Mouse (Mus musculus): Measurements from ENCODE around the gene Mettl7a1. TPM values are rescaled to one million over a fixed set of nuclear protein-coding genes. Genes with fewer than 3 reads are reported as not detected.
"Not testable (repeated sequence)": the region's sequence is repeated elsewhere in the genome, so short reads cannot be mapped to it uniquely, and the experiment has no call there.

The Mettl7a1 gene
- polyA plus RNA-seq (2015; fragmentation: Nextera tagmentation; extraction: Ambion mirVana) = 4.2 and 4.6 TPM in 2 replicates

DNA sequence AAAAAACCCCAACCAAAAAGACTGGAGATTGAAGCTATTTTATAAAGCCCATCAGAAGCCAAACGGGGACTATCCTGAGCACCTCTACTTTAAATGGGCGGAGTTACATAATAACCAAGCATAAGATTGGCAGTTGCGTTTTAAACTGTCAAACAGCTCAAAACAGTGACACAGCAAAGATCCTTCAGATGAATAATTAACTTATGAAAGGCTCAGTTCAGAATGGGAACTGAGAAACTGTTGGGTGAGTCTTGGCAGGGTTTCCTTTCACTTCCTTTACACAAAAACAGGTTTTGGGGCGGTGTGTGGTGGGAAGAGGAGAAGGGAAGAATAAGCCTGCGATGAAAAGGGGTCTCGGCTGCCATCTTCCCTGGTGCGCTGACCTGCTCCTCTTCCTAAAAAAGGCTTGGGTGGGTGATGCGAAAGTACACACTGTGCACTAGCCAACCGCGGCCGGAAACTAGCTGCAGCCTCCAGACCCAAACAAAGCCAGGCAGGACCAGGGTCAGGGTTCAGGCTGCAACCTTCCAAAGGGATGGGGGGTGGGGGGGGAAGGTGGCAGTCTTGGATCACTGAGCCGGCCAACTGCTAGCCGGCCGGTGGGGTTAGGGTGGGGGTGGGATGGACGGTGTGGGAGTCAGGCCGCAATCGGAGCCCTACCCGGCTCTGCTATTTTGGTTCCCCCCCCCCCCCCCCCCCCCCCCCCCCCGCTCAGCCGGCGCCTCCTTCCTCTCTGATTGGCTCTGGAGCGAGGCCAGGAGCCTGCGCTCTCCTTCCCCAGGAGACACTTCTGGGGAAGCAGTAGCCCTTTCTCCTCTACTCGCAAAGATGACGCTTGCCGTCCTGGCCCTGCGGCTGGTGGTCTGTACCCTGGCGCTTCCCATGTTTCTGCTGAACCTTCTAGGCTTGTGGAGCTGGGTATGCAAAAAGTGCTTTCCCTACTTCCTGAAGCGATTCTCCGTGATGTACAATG, at the start of gene Mettl7a1:
Mettl7a1 (plus strand) TSS at position 122 of the 973 bp plus-strand sequence.
- WGBS = 3% methylated on average over 21 of the region's 30 CpGs
- peak; percentile 84 for ATAC-seq
- Histone ChIP-seq H3K4me2 (replicated peaks) (peak within 1 kb of the TSS; percentile 84), H3K9me3 (no peaks in the 10 kb centered on the region), H3K36me3 (no peaks in the 10 kb centered on the region), H3K4me1 (replicated peaks) (0 out of 2 replicates have a peak, but pooled peaks cover 2% of the 10 kb centered on the region), H3K27me3 (replicated peaks) (no peaks in the 10 kb centered on the region), H3K27ac (peak within 1 kb of the TSS; percentile 92), H3K9ac (peak within 1 kb of the TSS; percentile 62), H3K4me3 (replicated peaks) (peak within 1 kb of the TSS; percentile 49)

DNA sequence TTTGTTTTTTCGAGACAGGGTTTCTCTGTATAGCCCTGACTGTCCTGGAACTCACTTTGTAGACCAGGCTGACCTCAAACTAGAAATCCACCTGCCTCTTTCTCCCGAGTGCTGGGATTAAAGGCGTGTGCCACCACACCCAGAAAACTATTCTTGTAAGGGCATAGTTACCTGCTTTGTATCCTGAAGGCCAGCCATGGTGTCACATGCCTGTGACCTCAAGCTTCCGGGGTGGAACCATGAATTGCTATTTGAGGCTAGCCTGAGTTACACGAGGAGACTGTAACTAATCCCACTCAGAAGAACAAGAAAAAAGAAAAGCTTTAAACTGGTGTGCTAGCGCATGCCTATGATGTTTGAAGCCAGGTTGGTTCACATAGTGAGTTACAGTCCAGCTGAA, 47.6 kb upstream of the Mettl7a1 start:
- Histone ChIP-seq H3K4me1 (replicated peaks) (no peaks in the 10 kb centered on the region), H3K9ac (no peak overlapping the region), H3K27ac (no peak overlapping the region), H3K27me3 (replicated peaks) (no peaks in the 10 kb centered on the region), H3K4me3 (replicated peaks) (no peak overlapping the region), H3K36me3 (peaks cover 52% of the 10 kb centered on the region), H3K9me3 (no peaks in the 10 kb centered on the region), H3K4me2 (replicated peaks) (no peak overlapping the region)
- 83% methylated on average over 6 of the region's 6 CpGs for WGBS
- no peak for ATAC-seq

DNA sequence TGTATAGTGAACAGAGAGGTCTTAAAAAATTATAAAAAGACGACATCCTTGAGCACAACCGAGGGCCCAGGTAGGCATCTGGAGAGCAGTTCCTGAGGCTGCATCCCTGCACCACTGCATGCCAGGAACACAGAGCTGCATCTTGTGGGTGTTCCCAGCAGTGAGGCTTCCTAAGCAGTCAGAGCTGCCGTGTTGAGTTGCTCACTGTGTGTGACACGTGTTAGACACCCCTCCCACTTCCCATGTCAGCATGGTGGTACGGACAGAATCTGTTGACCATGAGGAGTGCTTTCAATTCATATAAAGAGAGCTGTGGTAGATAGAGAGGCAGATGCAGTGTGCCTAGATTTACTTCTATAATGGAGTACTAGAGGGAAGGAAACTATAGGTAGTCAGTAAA, 46.6 kb upstream of the Mettl7a1 start:
- WGBS = 86% methylated on average over 5 of the region's 5 CpGs
- Histone ChIP-seq H3K9ac (no peak overlapping the region), H3K27me3 (replicated peaks) (no peaks in the 10 kb centered on the region), H3K9me3 (no peaks in the 10 kb centered on the region), H3K4me3 (replicated peaks) (no peak overlapping the region), H3K4me2 (replicated peaks) (no peak overlapping the region), H3K27ac (no peak overlapping the region), H3K36me3 (peaks cover 54% of the 10 kb centered on the region), H3K4me1 (replicated peaks) (no peaks in the 10 kb centered on the region)
- ATAC-seq = no peak

DNA sequence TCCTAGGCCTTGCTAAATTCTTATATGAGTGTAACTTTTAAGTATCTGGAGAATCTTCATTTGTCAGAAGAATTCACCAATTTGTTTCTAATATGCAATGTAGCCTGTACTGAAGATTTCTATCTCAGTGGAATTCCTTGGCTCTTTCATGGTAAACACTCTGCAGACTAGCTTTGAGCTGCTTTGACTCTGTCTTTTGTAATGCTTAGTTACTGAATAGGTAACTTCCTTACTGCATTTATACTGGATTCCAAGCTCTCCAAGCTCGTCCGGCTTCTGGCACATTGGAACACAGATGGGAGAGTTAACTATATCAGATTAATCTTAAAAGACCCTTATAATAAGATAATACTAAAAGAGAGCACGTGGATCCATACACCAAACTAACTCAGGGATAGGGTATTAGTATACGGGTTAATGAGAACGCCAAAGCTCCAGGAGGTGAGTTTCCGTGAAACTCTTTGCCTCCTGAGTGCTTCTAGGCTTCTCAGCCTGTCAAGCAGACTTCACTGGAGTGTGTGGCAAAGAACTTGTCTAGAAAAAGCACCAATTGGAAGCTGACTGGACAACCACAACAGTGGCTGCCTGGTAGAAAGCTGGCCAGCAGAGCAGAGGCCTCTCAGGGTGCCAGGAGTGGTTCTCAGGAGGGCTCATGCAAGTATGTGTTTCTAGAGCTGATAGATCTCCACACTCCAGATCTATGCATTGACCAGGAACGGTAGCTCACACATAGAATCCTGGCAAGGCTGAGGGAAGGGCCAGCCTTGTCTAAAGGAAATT, 45.1 kb upstream of the Mettl7a1 start:
- Histone ChIP-seq H3K9ac (no peak overlapping the region), H3K4me1 (replicated peaks) (no peaks in the 10 kb centered on the region), H3K36me3 (peaks cover 42% of the 10 kb centered on the region), H3K4me2 (replicated peaks) (no peak overlapping the region), H3K4me3 (replicated peaks) (no peak overlapping the region), H3K27ac (no peak overlapping the region), H3K9me3 (no peaks in the 10 kb centered on the region), H3K27me3 (replicated peaks) (no peaks in the 10 kb centered on the region)
- no peak for ATAC-seq
- WGBS = 95% methylated on average over 7 of the region's 7 CpGs

DNA sequence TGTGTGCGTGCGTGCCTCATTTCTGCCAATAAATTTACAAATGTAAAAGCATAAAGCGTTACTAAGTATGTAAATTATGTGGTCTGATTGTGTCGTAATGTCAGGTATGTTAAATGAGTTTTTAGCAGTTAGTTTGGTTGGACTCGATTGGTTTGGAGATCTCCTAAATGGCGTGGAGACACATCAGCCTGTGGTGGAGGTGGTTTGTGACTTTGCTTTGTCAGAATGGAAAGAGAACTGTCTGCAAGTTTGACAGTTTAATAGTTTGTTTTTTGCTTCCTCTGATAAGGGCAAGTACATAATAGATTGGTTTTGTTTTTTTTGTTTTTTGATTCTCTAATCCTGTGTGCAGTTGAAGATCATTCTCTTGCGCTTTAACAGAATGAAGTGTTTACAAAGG, 43.6 kb upstream of the Mettl7a1 start:
- not testable (repeated sequence) for H3K9me3 ChIP-seq; H3K27me3 ChIP-seq (replicated peaks); H3K4me3 ChIP-seq (replicated peaks); H3K27ac ChIP-seq; H3K9ac ChIP-seq; H3K4me1 ChIP-seq (replicated peaks); H3K4me2 ChIP-seq (replicated peaks); ATAC-seq
- peaks cover 28% of the 10 kb centered on the region for H3K36me3 ChIP-seq
- 86% methylated on average over 7 of the region's 7 CpGs for WGBS

DNA sequence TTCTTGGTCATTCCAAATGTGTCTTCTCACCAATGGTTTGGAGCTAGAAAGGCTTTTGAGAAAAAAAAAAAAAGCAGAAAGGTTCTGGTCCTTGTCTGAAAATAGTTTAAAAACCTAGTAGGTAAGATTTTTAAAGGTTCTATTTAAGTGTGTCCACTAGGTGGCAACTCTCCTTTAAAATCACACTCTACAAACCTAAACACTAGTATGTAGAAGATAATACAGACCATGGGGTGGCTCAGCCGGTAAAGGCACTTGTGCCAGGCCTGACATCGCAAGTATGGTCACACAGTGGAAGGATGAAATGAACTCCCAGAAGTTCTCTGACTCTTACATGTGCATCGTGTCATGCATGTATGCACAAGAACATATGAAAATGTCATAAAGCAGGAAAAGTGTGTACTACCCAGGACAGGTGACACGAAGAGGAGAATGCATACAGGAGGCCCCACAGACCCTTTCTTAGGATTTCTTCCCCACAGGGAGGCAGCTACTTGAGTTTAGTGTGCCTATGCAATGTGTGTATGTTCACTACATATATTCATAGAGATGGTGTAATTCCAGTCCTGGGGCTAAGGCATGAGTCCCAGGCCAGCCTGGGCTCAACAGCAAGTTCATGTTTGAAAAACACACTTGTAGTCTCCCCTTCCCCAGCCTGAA, 40.6 kb upstream of the Mettl7a1 start:
- Histone ChIP-seq H3K9ac (no peak overlapping the region), H3K4me3 (replicated peaks) (no peak overlapping the region), H3K4me1 (replicated peaks) (no peaks in the 10 kb centered on the region), H3K9me3 (no peaks in the 10 kb centered on the region), H3K4me2 (replicated peaks) (no peak overlapping the region), H3K36me3 (0 out of 2 replicates have a peak, but pooled peaks cover 8% of the 10 kb centered on the region), H3K27ac (no peak overlapping the region), H3K27me3 (replicated peaks) (no peaks in the 10 kb centered on the region)
- ATAC-seq = no peak
- 29% methylated on average over 4 of the region's 4 CpGs for WGBS

DNA sequence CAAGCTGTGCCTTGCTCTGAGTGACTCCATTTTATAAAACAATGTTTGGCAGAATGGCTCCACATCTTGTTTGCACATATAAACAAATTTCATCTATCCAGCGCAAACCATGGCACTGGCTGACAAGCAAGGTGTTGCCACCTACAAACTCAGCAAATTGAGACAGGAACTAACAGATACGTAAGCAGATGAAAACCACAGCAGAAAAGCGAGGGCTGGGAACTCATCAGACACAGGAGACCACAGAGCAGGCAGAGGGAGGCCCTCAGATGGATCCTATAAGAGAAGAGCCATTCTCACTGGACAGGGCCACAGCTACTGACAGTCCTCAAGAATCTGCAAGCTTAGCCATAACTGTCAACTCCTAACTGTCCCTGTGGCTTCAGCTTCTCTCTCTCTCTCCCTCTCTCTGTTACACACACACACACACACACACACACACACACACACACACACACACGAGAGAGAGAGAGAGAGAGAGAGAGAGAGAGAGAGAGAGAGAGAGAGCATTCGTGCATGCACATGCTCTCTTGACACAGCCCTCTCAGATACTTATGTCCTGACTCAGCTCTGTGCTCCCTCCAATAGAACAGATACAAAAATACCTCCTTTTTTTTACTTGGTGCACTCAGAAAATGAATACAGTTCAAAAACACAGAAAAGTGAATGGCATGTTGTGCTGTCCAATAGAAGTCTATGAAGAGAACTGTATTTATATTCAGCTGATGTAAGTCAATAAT, 38.2 kb upstream of the Mettl7a1 start:
- Histone ChIP-seq H3K27ac (no peak overlapping the region), H3K4me2 (replicated peaks) (no peak overlapping the region), H3K4me1 (replicated peaks) (no peaks in the 10 kb centered on the region), H3K36me3 (0 out of 2 replicates have a peak, but pooled peaks cover 5% of the 10 kb centered on the region), H3K9ac (no peak overlapping the region), H3K4me3 (replicated peaks) (no peak overlapping the region), H3K9me3 (no peaks in the 10 kb centered on the region), H3K27me3 (replicated peaks) (no peaks in the 10 kb centered on the region)
- WGBS = 77% methylated on average over 4 of the region's 5 CpGs
- no peak for ATAC-seq

DNA sequence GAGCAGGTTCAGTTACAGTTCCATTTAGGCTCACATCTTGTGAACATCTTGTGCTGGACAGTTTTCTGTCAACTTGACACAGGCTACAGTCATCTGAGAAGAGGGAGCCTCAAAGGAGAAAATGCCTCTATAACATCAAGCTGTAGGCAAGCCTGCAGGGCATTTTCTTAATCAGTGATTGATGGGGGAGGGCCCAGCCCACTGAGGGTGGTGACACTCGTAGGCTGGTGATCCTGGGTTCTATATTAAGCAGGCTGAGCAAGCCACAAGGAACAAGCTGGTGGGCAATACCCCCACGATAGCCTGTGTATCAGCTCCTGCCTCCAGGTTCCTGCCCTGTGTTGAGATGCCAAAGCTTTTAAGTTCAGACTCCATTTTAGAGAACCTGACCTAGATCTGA, 35.0 kb upstream of the Mettl7a1 start:
- Histone ChIP-seq H3K9ac (no peak overlapping the region), H3K27me3 (replicated peaks) (no peaks in the 10 kb centered on the region), H3K4me2 (replicated peaks) (no peak overlapping the region), H3K27ac (no peak overlapping the region), H3K9me3 (no peaks in the 10 kb centered on the region), H3K4me1 (replicated peaks) (no peaks in the 10 kb centered on the region), H3K4me3 (replicated peaks) (no peak overlapping the region), H3K36me3 (no peaks in the 10 kb centered on the region)
- no peak for ATAC-seq
- WGBS = 80% methylated on average over 2 of the region's 2 CpGs

DNA sequence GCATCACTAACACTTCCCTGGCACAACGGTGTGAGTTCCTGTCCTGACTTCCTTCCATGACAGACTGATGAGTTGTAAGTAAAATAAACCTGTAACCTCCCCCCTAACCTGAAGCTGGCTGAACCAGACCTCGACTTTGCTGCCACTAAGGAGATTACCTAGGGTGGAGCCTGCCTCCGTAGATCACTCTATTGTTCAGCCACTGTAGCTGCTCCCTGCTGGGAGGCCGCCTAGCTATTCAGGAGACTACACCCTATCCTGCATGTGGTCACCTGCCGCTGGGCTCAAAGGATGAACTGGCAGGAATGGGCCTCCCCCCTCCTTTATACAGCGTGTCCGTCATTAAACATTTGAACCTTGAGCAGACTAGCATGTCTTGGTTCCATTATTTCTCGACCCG, 34.2 kb upstream of the Mettl7a1 start:
- Histone ChIP-seq H3K27ac (no peak overlapping the region), H3K9ac (no peak overlapping the region), H3K4me3 (replicated peaks) (no peak overlapping the region), H3K4me2 (replicated peaks) (0 out of 2 replicates have a peak overlapping the region, but pooled peaks have one; percentile 3), H3K27me3 (replicated peaks) (no peaks in the 10 kb centered on the region), H3K9me3 (no peaks in the 10 kb centered on the region), H3K36me3 (no peaks in the 10 kb centered on the region), H3K4me1 (replicated peaks) (no peaks in the 10 kb centered on the region)
- ATAC-seq = no peak
- WGBS = 30% methylated on average over 9 of the region's 9 CpGs

DNA sequence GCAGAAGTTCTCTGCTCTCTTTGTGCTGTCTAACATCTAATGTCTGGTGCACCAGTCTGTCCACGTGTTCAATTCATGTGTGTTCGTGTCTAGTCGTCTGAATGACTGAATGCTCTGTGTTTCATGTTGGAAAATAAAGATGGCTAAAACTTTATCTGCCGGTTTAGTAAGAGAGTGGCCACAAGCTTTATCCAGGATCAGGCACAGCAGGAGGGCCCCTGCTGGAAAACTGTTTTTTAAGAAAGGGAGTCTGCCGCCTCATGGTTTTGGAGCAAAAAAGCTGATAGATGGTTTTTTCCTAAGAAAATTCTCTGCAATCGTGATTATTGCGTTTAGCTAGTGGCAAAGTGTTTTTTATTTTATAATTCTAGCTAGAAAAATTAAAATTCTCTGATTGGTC, 33.3 kb upstream of the Mettl7a1 start:
- H3K27ac ChIP-seq; H3K9ac ChIP-seq; H3K4me3 ChIP-seq (replicated peaks); H3K36me3 ChIP-seq; H3K4me2 ChIP-seq (replicated peaks); H3K27me3 ChIP-seq (replicated peaks); H3K9me3 ChIP-seq; H3K4me1 ChIP-seq (replicated peaks); ATAC-seq: not testable (repeated sequence)
- 42% methylated on average over 7 of the region's 7 CpGs for WGBS

DNA sequence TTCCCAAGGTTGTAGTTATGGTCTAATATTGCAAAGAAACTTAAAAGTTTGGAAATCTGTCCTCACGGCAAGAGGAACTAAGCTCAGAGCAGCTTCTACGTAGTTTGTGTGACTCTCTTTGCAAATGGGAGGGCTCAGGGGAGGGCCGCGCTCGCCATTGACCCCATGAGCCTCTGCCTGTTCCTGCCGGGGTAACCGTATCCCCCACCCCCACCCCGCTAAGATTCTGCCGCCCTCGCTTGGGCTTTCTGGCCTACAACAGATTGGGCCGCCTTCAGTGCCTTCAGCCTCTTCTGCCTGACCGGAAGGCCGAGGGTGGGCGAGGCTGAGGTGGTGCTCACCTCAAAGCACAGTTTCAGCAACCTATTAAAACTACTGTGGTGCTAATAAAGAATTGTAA, 32.5 kb upstream of the Mettl7a1 start:
- Histone ChIP-seq H3K9me3 (no peaks in the 10 kb centered on the region), H3K4me1 (replicated peaks) (no peaks in the 10 kb centered on the region), H3K4me3 (replicated peaks) (no peak overlapping the region), H3K36me3 (no peaks in the 10 kb centered on the region), H3K9ac (no peak overlapping the region), H3K27ac (no peak overlapping the region), H3K4me2 (replicated peaks) (no peak overlapping the region), H3K27me3 (replicated peaks) (no peaks in the 10 kb centered on the region)
- no peak for ATAC-seq
- 71% methylated on average over 14 of the region's 14 CpGs for WGBS
